Mouse (Mus musculus) E14TG2a.4 (cell line): Measurements from ENCODE around the gene Apaf1.

Source experiments
- CTCF ChIP-seq: conservative IDR thresholded peaks from 2 replicates; pipeline ENCODE4 v1.5.1; 2014; ENCODE audit warnings: low read length
- NANOG ChIP-seq: IDR thresholded peaks from 2 replicates; pipeline ENCODE4 v1.6.1; 2014; ENCODE audit warnings: borderline replicate concordance, low read length, mixed read lengths

DNA sequence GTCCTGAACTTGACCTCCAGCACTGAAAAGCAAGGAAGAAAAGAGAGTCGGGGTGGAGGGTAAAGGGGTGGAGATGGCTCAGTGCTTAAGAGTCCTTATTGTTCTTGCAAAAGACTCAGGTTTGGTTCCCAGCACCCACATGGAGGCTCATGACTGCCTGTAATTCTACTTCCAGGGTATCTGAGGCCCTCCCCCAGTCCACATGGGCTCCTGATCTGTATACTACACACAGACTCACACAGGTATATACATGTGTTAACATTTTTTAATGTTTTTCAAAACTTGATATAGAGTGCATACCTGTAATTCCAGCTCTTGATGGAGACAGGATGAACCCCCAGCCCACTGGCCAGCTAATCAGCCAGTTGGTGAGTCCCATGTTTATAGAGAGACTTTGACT is 17.5 kb upstream of the Apaf1 start:
- TF ChIP-seq CTCF (no peak), NANOG (no peak)
